Mouse (Mus musculus) CD8-positive naive resting alpha-beta T cell, adult 2 months (primary cell): ENCODE results near the gene Armc2.

ENCODE experiments used
- DNase-seq, 2 experiments: peaks; one replicate each; pipeline ENCODE4 v3.0.0; 2022; ENCODE audit warnings: low read depth in 2 of 2, low spot score in 2 of 2

Gene Armc2

DNA sequence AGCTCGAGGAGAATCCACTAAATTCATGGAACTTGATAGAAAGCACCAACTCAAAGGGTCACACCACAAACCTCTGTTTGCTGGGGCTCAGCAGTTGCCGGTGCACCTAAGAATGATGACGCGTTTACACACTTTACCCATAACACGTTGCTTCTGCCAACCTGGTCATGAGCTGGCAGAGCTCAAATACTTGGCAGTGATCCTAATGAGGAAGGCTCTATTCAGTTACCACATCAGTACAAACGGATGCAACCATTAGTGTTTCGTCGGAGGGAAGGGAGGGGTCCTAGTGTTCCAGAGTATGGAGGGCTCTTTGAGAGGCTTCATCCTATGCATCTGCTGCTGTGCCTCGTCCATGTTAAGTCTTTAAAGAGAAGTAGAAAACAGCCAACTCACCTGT is 3.3 kb upstream of the Armc2 start:
- DNase-seq = no peak

DNA sequence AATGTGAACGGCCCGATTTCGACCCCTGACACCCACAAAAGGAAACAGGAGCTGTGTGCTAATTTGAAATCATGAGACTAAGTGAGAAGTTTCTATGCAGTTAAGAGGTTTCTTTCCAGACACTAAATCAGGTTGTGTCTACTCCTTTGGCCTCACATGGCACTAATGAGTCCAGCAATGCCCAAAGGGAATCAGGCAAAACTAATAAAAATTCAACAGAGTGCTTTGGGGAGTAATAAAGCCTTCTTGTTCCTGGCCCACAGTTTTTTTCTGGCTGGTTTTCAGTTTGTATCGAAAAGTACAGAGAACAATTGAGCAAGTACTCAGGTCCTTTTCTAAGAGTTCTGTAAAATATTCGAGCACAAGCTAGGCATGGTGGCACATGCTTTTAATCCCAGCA is 4.2 kb downstream of the Armc2 start:
- DNase-seq = no peak

DNA sequence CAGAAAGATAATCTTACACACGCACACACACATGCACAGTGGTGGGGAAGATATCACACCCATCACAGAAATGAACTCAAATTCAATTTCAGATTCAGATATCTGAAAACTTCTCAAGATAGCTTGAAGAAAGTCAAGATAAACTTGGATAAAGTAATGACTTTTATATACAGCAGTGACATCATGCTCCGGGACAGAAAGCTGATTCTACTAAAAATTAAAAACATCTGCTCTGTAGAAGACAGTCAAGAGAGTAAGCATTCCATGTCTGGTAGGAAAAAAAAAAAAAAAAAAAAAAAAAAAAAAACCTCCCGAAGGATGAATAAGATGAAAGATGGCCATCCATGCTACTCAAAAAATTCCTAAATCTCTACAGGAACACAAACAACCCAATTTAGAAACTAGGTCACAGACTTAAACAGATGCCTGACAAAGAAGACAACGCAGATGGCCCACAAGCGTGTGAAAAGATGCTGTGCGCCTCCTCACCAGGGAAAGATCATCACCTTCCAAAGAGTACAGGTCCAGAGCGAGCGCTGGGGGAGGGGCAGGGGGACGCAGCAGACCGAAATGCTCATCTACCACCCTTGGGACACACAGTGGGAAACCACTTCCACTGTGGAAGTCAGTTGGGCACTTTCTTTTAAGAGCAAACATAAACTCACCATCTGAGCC is 7.3 kb downstream of the Armc2 start:
- no peak for DNase-seq

DNA sequence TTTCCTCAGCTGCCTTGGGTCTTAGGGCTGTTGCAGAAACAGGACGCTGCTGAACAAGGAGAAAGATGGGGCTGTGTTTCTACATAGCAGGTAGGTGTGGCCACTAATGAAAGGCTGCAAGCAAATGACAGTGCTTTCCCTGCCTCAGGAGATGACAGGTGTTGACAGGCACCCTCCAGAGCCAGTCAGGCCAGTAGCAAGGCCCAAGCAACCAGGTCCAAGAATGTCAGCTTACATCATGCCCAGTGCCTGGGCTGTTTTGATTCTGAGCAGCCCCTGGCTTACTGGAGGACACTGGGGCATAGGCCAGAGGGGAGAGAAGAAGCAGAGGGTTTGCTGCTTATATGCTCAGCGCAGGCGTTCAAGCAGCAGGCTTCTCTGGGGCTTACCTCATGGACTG is 13.0 kb downstream of the Armc2 start:
- DNase-seq = no peak

DNA sequence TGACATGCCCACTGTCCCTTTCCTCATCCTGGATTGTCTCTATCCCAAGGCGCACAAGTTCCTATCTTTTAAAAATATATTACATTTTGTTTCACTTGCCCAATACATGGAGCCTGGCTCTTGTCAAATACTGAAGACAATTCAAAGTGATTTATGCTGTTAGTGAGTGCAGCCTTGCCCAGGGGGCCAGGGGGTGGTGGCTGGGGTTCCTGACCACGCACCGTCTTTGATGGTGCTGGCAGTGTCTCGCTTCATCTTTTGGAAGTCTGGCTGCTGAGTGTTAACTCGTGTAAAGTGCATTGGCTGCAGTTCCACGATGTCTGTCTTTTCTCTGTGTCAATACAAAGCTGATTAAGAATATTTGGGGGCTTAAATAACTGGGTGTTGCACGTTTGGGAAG is 13.6 kb downstream of the Armc2 start:
- no peak for DNase-seq

DNA sequence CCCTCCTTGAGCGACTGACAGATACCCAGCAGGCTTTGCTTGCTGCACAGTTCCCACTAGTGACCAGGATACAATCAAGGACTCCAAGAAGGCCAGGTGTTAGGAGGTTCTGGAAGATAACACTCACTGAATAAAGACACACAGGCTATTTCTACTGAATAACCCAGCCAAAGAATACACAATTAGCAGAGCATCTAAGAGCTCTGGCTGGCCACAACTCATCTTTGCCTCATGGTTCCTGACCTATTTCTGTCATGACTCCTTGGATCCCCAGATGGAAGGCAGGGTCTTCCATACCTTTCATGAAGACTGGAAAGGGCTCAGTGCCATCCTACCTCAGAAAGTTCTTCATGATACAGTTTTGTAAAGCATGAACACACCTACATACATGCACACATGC is 14.2 kb downstream of the Armc2 start:
- DNase-seq = no peak

DNA sequence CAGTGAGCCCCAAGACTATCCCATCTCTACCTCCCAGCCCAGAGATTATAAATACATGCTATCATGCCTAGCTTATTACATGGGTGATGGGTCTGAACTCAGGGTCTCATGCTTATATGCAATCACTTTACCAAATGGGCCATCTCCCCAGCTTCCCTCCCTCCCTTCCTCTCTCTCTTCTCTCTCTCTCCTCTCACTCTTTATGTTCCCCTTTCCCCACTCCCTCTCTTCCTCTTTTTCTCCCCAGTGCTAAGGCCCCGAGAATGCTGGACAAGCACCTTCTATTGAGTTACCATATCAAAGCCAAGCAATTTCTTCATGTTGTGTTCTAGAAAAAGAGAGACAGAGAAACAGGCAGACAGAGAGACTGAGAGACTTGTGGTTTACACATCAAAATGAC is 14.7 kb downstream of the Armc2 start:
- DNase-seq = no peak

DNA sequence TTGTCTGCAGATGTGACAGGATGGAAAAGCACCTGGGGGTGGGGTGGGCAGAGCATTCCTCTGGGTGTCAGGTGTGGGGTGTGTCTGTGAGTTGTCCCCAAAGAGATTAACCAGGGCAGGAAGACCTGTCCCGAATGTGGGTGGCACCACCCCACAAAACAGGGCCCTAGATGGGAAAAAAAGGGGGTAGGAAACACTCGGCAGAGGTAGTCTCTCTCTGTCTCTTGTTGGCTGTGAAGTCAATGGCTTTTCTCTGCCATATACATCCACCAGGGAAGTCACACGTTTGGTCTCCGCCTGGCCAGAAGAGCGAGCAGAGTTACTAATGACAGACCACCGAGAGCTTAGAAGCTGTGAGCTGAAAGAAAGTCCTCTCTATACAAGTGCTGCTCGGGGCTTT is 15.8 kb downstream of the Armc2 start:
- DNase-seq = no peak

DNA sequence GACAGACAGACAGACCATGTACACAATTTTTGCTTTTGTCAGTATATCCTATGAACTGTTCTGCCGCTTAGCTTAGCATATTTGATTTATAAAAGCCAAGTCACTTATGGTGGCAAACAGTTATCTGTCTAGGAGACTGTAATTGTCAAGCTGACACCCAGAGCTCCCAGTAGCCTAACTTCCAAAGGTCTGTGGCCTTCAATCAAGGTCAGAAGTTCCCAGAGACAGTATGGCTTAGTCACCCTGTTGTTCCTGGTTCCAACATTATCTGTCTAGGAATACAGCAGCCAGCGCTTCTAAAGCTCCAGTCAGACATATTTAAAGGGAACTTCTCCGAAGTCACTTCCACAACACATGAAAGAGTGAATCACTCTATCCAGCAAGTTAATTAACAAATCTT is 17.0 kb downstream of the Armc2 start:
- no peak for DNase-seq

DNA sequence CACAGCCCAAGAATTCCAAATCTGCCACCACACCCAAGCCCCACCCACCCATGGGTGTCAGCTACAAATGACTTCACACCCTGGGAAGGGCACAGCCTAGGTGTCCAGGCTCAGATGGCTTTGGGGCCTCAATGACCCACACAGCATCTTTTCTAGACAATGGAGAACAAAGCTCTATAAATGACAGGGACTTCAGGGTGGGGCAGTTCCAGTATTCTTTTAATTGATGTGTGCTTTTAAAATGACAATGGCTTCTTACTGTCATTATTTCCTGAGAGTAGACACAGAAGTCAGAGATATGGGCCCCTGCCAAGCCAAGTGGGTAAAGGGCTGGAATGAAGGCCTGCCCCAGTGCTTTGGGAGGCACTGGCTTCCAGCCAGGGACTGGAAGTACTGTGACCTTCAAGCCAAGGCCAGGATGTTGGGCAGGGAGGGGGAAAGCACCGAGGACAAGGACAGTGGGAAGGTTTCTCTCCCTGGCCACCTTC is 20.5 kb downstream of the Armc2 start:
- no peak for DNase-seq

DNA sequence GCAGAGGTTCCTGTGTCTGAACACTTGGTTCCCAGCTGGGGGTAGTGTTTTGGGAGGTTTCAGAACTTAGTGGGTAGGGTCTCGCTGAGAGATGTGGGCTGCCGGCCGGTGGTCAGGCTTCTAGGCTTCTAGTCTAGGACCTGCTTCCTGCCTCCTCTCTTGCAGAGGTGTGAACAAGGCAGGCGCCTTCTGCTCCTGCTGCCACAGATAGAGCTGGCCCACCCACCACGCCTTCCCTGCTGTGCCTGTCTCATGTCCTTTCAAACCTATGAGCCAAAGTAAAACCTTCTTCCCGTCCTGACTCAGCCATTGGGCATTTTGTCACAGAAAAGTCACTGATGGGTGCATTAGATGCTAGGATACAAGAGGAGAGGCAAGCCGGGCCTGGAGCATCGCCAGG is 22.1 kb downstream of the Armc2 start:
- no peak for DNase-seq

DNA sequence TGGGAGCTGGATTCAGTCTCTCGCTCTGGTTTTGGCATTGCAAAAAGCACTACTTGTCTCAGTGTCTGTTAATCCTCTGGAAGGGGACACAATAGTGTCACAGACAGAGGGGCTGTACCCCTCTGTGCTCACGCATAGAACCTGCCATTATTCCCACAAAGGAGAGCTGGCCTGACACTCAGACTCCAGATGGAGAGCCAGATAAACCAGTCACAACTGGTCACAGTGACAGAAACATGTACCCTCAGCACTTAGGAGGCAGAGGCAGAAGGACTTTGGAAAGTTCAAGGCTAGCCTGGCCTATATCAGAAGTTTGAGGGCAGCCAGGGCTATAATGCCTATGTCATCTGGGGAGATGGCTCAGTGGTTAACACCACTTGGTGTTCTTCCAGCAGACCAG is 23.2 kb downstream of the Armc2 start:
- no peak for DNase-seq

DNA sequence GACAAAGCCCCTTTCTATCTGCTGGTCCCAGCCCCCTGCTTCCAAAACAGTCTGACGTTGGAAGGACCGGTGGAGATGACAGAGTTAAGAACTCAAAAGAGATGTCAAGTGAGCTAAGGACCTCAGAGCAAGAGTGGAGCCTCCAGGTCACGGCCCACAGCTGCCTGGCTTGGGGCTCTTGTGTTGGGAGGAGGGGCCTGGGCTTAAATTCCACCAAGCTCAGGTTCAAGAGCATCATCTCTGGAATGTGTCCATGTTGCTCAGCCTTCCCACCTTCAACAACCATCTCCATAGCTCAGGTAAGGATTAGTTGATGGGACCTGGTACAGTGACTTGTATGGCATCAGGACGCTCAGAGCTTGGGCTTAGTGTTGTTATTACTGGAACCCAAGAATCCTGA is 23.7 kb downstream of the Armc2 start:
- no peak for DNase-seq

DNA sequence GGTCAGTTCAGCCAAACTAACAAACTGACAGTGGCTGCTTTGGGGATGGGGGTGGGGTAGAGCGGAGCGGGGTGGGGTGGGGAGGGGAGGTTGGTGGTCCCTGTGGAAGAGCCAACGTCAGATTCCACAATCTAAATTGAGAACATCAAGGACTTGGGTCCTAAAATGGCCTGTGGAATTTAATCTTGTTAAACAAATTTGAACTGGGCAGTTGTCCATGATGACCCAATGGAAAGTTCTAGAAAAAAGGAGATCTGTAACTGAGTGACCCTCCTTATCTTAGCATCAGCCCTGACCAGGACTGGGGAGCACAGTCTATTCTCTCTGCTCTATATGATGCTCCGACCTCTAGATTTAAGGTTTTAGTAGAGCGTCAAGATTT is 26.2 kb downstream of the Armc2 start:
- DNase-seq = no peak

DNA sequence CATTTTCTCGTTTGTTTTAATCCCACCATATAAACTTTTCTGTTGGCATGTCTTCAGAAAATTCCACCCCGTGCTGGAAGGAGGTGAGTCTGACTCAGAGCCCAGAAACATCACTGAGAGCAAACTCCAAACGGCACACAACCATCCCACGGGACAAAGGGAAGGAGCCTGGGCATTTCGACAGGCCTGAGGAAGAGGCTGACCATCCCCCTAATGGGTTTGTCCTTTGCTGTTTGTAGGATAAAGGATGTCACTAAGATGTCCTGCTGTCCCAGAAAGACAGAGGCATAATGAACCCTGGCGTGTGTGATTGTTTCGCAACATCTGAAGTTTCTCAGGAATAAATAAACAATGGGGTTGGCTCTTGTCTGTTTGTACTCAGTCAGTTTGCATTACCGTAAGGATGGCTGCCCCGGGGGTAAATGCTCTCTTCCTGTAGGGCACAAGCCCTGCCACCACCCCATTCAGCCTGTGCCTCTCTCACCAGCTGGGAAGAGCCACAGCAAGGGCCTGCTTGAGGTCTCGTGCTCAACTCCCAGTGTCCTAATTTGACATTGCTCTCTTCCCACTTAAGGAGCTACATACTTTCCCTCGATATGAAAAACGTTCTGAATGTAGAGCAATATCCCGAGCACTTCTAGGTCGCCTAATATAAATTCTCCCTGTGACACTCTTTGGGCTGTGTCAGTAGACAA is 26.7 kb downstream of the Armc2 start:
- no peak for DNase-seq

DNA sequence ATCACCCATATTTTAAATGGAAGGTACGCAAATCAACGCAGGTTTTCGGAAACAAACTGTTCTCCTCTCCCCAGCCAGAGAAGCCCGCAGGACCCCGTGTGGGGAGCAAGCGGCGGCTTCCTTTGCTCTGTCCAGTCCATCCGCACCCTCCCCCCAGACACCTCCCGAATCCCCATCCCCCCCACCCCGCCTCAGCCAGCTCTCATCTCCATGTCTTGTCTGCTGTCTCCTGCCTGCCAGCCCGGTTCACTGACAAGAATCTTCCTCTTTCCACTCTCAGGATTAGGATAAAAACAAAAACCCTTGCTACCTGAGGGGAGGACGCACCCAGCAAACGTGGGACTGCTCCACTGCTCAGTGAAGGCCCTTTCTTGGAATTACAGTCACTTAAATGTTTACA is 27.3 kb downstream of the Armc2 start:
- DNase-seq = no peak

DNA sequence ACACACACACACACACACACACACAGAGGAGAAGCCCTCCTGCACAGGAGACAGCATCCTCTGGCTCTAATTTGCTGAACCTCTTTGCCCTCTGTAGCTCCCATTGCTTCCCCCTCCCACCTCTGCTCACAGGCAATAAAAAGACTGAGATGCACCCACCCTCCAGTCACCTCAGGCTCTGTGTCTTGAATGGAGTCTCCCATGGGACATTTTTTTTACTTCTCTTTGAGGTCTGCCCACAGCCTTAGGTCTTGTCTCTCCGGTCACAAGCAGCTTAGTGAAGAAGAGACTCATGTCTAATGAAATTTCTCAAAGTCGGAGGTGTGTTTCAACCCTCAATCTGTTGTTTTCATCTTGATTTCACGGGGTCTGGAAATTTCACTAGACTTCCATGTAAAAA is 29.3 kb downstream of the Armc2 start:
- no peak for DNase-seq

DNA sequence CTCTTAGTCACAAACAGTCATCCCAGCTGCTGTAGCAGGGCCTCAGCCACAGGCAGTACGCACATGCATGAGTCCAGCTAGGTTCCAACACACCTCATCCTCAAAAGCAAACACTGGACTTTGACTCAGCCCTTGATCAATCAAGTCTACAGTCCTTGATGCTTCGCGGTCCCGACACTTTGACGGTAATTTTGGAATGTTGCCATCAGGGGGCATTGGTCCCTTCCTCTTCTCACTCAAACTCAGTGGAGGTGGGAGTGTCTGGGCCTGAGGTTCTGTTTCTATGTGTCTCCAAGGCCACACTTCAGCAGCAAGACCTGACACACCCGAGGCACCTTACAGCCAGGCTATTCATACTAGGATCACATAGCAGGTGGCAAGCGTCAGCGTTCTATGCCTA is 32.1 kb downstream of the Armc2 start:
- no peak for DNase-seq

DNA sequence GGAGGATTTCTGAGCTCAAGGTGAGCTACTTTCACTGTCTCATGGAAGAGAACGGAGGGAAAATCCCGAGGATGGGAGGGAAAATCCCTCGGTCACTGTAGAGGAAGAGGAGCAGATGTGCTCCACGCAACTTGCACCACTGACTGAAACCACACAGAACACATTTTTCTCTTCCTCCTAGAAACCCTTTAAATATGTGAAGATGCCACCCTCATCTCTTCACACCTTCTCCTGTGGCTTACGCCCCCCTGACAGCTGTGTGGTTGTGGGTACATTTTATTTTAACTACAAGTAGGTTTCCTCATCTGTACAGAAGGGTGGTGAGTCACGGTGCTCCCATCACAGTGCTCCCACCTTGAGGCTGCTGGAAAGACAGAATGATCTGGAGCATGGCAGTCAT is 34.0 kb downstream of the Armc2 start:
- no peak for DNase-seq

DNA sequence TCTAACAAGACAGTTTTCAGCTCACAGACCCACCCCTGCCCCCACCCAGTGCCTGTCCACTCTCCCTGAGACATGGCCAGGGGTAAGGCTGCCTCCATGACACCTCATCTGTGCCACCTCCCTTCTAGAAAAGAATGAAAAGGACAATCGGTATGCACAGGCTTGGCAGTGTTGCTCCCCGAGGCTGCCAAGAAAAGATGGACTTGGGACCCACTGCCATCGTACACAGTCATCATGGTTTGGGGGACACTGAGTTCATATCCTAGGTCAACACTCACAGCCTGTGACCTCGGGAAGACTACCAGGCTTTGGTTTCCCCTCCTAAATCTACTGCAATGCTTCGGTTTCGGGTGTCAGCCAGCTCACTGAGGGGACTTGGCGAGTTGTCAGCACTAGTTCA is 35.4 kb downstream of the Armc2 start:
- DNase-seq = no peak

DNA sequence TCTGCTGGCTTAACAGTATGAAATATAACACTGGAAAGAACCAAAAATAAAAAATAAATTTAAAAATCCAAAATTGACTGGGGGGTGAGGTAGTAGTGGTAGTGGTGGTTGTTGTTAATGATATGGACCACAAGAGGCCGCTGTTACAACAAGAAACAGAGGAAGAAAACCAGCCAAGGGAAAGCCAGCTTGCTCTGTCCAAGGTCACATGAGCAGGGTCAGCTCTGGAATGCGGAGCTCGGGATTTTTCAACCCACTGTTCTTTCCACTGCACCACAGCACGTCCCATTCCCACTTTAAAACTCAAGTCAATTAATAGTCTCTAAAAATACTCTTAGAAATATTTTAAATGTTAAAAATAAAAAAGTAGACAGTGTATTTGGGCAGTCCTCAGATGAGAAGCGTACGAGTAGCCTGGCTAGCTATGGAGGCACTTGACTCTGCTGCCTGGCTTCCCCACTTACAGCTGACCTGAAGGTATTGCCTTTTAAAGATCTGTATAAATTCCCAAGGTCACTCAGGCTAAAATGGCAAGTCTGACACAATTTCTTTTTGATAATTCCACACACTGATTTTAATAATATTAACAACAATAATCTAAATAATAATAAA is 37.4 kb downstream of the Armc2 start:
- peak; percentile 11 to 37 for DNase-seq

DNA sequence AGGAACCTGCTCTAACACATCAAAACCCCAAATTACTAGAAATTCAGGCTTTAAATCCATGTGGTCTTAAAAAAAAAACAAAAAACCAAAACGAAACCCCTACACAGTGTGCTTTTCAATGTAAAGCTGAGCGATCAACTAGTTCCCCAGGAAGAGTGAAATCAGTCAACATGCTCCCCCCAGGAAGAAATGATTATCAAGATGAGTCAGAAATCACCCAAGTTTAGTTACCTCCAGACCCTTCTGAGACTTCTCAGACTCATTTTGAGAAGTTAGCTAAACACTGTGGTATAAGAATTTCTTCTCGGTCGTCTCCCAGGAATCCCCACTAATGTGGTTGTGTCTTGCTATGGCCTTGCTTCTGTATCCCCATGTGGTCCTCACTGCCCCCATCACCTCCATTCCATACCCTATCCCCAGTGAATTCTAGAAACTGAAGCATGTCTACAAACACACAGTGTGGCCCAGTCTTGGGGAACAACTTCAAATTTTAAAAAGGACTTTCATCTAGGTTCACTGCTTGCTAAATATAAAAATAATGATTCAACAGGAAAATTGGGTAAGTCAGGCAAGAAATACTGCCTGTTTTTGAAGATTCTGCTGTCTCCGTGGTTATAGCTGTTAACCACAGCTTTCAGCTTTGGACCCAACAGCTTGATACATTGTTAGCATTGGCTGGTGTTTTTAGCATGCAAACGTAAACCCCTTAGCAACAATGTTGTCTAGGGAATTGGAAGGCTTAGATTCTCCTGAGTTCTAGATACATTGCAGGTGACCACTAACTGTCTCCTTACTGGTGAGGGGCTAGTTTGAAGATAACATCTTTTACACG is 39.6 kb downstream of the Armc2 start:
- DNase-seq = no peak
